Mouse (Mus musculus) adipose tissue, adult 10 weeks (tissue): ENCODE data around the gene Rab7. TPM values are rescaled to one million over a fixed set of nuclear protein-coding genes. Genes with fewer than 3 reads are reported as not detected.

Source experiments
- polyA plus RNA-seq: library from polyadenylated mRNA; stranded (reverse); fragments of 350-450 nt; fragmentation: Illumina TruSeq; extraction: RNeasy Lipid Tissue Mini Kit (QIAGEN cat#74804); gene quantifications from one replicate; pipeline ENCODE4 v1.2.3, GENCODE M21; 2014; ENCODE audit warnings: low read depth, low replicate concordance

Gene Rab7
- polyA plus RNA-seq: 258 TPM

DNA sequence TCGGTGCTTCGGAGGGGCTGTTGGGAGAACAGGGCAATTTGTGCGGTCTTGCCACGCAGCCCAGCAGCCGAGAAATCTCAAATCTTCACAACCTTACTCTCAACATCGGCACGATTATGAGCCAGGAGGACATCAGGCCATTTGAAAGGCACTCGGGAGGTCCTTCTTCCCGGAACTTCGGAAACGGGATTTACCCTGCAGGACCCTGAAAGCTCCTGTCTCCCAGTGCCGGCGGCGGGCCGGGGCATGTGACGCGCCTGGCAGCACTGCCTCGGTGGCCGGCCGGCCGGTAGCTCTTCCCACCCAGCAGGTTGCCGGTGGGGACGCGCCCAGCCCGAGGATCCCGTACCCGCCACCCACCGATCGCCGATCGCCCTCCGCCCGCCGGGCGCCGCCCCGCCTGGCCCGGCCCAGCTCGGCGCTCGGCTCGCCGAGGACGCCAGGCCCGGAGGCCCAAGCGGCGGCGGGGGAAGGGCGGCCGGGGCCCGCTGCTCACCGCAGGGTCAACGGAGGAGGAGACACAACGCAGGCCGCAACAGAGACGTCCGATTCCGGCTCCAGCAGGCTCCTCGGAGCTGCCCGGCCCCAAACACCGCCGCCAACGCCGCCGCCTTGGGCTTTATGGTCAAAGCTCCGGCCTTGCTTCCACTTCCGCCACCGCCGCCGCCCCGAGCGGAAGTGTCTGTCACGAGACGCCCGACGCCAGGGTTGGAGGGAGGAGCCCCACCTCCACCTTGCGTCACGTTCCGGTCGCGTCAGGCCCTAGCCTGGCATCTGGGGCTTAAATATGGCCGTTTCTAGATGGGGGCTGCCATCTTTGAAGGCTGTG is at the start of gene Rab7:
TSS of gene Rab7 (minus strand) at position 694 of the 829 bp plus-strand sequence.

DNA sequence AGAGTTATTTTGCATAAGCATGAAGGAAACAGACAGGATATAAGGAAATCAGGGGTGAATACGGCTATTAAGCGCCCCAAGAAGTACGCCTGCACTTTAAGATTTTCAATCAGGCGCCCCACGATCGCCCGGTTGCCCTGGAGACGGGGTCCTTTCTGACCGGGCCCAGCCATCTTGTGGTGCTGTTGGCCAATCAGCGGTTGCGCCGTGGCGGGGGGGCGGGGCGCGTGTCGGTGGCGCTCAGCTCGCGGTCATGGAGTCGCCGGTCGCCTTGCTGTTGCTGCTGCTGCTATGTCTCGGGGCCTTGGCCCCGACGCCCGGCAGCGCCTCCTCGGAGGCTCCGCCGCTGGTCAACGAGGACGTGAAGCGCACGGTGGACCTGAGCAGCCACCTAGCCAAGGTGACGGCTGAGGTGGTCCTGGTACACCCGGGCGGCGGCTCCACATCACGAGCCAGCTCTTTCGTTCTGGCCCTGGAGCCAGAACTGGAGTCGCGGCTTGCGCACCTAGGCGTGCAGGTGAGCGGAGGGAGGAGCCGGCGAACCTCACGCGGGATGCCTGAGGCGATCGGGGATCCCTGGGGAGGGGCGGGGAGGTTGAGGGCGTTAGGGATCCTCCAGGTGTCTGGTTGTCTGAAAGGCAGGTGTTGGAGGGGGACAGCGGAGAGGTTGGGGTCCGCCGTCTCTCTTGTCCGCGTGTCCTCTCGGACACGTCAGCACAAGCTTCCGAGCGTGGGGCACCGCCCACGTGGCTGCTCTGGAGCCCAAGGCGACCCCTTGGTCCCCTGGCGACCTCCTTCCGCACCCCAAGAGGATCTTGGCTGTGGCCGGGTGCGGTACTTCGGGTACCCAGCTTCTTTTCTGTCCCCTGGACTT is 39.4 kb upstream of the Rab7 start, which contains the start of gene Rpn1:
TSS of gene Rpn1 (plus strand) at position 205 of the 874 bp plus-strand sequence.

DNA sequence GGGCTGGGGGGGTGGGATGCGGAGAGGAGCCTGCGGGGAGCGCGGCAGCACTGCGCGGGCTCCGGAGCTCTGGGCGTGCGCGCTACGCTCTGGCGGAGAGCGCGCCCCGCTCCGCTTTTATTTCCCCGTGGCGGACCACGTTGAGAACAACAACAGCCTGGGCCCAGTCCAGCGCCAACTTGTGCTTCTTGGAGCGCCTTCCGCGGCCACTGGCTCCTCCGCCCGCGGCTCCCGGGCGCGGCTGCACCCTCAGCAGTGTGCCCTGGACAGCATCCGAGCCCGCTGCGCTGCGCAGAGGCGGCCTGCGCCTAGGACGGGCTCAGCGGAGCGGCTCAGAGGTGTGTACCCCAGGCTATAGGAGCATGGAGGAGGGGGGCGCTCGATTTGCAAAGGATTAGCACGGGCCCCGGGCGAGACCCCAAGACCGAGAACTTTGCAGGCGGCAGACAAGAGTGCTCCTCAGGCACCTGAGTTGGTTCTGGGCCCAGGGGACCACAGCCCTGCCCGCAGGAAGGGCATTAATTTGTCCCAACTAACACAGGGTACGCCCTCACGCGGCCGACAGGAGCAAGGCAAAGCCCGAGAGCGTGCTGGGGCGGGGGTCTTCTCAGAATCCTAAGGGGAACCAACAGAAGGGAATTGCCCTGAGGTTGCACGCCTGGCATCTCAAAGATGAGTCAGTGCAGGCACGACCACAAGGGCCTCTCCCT is 63.4 kb downstream of the Rab7 start, which contains the start of gene H1fx:
TSS of gene H1fx (minus strand) at position 91 of the 710 bp plus-strand sequence.

Other genes starting within 250 kb of the Rab7 start
- 31.3 TPM for gene Rab43, start 233.1 kb downstream of the Rab7 start, polyA plus RNA-seq
- not detected for gene Gm45140, start 209.5 kb downstream of the Rab7 start, polyA plus RNA-seq
- gene Isy1, start 206.5 kb downstream of the Rab7 start, polyA plus RNA-seq: 25.6 TPM
- gene Cnbp, start 194.2 kb downstream of the Rab7 start, polyA plus RNA-seq: 298 TPM
- 95.9 TPM for gene Copg1, start 157.5 kb downstream of the Rab7 start, polyA plus RNA-seq
- gene Hmces, start 131.3 kb downstream of the Rab7 start, polyA plus RNA-seq: 29.7 TPM
- gene H1fx, start 63.6 kb downstream of the Rab7 start, polyA plus RNA-seq: 7.9 TPM
- gene Rpn1, start 39.2 kb upstream of the Rab7 start, polyA plus RNA-seq: 210 TPM
- gene Gata2, start 148.6 kb upstream of the Rab7 start, polyA plus RNA-seq: 13.1 TPM
- 19.8 TPM for gene Dnajb8, start 177.0 kb upstream of the Rab7 start, polyA plus RNA-seq